Mouse (Mus musculus) liver, embryonic 15.5 days (tissue): ENCODE results near the gene Rbm34. TPM values are rescaled to one million over a fixed set of nuclear protein-coding genes. Genes with fewer than 3 reads are reported as not detected.
A peak's percentile ranks its signal among the peaks of the same experiment; 100 is the strongest.

Experiments used
- ATAC-seq: fragments of 200-750 bp; cut with Nextera tagmentation; 2 replicates; pipeline ENCODE4 v1.8.0; 2017; ENCODE audit warnings: moderate number of reproducible peaks, mild to moderate bottlenecking, moderate library complexity; ENCODE audit not compliant: insufficient read depth
- H3K27ac ChIP-seq: fragments of 300-500 bp; sonication (generic); replicated peaks from 2 replicates; pipeline ENCODE4 v1.5.1; 2015; ENCODE audit warnings: mild to moderate bottlenecking, inconsistent platforms
- H3K27me3 ChIP-seq: fragments of 300-500 bp; sonication (generic); 2 replicates; pipeline ENCODE4 v1.6.1; 2015; ENCODE audit warnings: mild to moderate bottlenecking, inconsistent platforms
- H3K36me3 ChIP-seq: fragments of 300-500 bp; sonication (generic); replicated peaks from 2 replicates; pipeline ENCODE4 v1.6.1; 2015; ENCODE audit warnings: moderate library complexity, mild to moderate bottlenecking, inconsistent platforms
- H3K4me1 ChIP-seq: fragments of 300-500 bp; sonication (generic); replicated peaks from 2 replicates; pipeline ENCODE4 v1.6.1; 2015; ENCODE audit warnings: inconsistent platforms
- H3K4me2 ChIP-seq: fragments of 300-500 bp; sonication (generic); 2 replicates; pipeline ENCODE4 v1.6.1; 2015; ENCODE audit warnings: moderate library complexity, mild to moderate bottlenecking, inconsistent platforms
- H3K4me3 ChIP-seq: fragments of 300-500 bp; sonication (generic); replicated peaks from 2 replicates; pipeline ENCODE4 v1.5.1; 2015; ENCODE audit warnings: mild to moderate bottlenecking, inconsistent platforms
- H3K9ac ChIP-seq: fragments of 300-500 bp; sonication (generic); 2 replicates; pipeline ENCODE4 v1.6.1; 2015; ENCODE audit warnings: moderate library complexity, mild to moderate bottlenecking, inconsistent platforms
- H3K9me3 ChIP-seq: fragments of 300-500 bp; sonication (generic); replicated peaks from 2 replicates; pipeline ENCODE4 v1.6.1; 2016; ENCODE audit warnings: inconsistent platforms
- WGBS: fragments of 180-500 bp; shearing (Covaris S2); methylation state at CpG from one replicate; pipeline ENCODE4 v1.1.7; 2015; ENCODE audit warnings: mixed read lengths; ENCODE audit not compliant: insufficient replicate concordance; 5-methylcytosine and 5-hydroxymethylcytosine counted together
- polyA plus RNA-seq: library from polyadenylated mRNA; unstranded; fragments of >200 nt; fragmentation: Nextera tagmentation; extraction: Ambion mirVana; gene quantifications from 2 replicates; pipeline ENCODE4 v1.2.1, GENCODE M21; 2015

Rbm34 gene
- polyA plus RNA-seq, 1 experiment from 2014 or later, result 10.7 TPM

DNA sequence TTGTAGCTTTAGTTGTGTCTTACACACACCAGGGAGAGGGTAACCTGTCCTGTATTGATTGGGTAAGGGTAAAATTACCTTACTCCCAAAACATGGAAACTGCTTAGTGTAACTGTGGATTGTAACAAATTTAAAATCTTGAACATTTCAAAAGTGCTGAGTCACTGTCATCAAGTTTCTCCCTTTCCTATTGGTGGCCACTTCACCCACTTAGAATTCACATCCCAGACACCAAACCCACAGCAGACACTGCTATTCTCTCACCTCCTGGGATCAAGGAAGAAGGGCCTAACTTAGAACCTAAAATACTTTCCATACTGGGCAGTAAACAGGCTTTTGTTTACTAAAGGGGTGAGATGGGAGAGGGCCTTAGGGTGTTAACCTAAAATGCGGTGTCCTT is 38.6 kb downstream of the Rbm34 start:
- H3K4me2 ChIP-seq, result no peak overlapping the region
- H3K9me3 ChIP-seq, result no peaks in the 10 kb centered on the region
- peaks cover 68% of the 10 kb centered on the region for H3K36me3 ChIP-seq
- H3K27me3 ChIP-seq, result no peaks in the 10 kb centered on the region
- no peak overlapping the region for H3K4me3 ChIP-seq
- no peak for ATAC-seq
- peak overlapping the region; percentile 11; the same call in 1 of the 2 replicates for H3K9ac ChIP-seq
- peak overlapping the region; percentile 38; the same call in 1 of the 2 replicates for H3K27ac ChIP-seq
- H3K4me1 ChIP-seq, result peaks cover 33% of the 10 kb centered on the region
- 91% methylated on average over 1 of the region's 1 CpGs for WGBS

DNA sequence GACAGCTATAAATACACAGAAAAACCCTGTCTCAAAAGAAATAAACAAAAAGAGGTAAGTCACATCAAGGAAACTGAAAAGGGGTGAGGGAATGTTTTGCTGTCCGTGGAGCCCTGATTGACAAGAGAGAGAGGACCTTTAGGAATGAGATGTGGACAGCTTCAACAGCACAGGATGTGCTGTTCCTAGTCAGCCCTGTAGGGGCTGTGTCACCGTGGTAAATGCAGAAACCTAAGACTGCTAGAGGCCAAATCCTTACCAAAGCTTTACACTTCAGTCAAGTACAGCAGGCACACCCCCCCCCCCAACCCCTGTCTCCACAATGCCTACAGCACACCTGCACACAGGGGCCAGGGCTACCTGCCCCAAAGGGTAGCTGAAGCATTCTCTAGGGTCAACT is 39.2 kb downstream of the Rbm34 start:
- Histone ChIP-seq H3K4me2 (no peak overlapping the region), H3K27me3 (no peaks in the 10 kb centered on the region), H3K9me3 (no peaks in the 10 kb centered on the region), H3K4me3 (no peak overlapping the region), H3K36me3 (peaks cover 63% of the 10 kb centered on the region), H3K27ac (0 out of 2 replicates have a peak overlapping the region, but pooled peaks have one; percentile 19), H3K9ac (no peak overlapping the region), H3K4me1 (peaks cover 33% of the 10 kb centered on the region)
- 28% methylated on average over 2 of the region's 2 CpGs for WGBS
- no peak for ATAC-seq

DNA sequence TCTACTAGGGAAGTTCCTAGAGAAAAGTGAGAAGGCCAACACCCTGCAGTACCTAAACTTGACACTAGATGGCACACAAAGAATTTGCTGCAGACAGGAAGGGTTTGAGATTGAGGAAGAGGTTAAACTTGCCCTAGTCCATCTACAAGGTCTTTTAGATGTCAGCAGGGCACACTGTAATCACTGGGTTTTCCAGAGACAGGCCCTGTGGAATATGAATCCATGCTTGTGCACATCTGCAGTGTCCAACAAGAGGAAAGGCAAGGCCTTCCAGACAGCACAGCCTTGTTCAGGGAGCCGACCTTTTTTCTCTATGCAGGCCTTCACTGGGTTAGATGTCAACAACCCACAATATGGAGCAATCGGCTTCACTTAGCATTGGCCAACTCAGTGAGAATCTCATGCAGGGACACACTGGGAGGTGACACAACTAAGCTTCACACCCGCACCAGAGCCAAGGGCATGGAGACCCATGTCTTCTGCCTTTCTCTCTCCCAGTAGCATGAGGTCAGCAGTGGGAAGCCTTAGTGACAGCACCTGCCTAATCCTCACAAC is 41.2 kb downstream of the Rbm34 start:
- Histone ChIP-seq H3K4me1 (peaks cover 33% of the 10 kb centered on the region), H3K9me3 (no peaks in the 10 kb centered on the region), H3K27me3 (no peaks in the 10 kb centered on the region), H3K36me3 (peaks cover 45% of the 10 kb centered on the region), H3K27ac (peak overlapping the region; percentile 46), H3K4me2 (no peak overlapping the region), H3K4me3 (no peak overlapping the region), H3K9ac (no peak overlapping the region)
- no peak; the same call in 1 of the 2 replicates for ATAC-seq
- 52% methylated on average over 3 of the region's 3 CpGs for WGBS

DNA sequence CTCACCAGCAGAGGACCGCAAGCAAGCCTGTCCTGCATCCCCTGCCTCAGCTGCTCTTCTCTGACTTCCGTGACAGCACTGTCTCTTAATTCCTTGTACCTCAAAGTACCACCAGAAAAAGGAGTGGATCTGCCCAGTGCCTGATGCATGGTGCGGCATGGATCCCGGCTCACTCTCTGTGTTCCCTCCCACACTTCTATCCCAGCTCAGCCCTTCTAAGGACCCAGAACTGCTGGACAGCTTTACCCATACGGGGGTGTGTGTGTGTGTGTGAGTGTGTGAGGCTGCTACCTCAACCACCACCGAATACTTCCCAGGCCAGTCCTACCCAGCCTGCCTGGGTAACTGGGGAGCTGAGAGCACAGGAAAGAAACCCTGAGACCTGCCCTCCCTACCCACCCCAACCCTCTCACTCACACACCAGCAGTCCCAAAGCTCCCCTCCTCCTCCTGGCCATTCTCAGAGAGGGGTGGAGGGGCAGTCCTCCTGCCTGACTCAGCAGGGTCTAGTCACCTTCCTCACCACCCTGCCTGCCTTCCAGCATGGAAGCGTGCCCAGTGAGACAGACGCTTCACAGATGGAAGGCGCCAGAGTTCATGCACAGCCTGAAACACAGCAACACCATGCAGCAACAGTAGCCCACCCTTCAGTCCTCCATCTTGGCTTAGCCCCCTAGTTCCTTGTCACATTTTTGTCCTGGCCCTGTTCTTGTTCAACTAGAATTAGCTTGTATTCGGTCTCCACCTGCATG is 41.9 kb downstream of the Rbm34 start:
- ATAC-seq, result no peak
- WGBS, result 80% methylated on average over 10 of the region's 10 CpGs
- no peak overlapping the region for H3K4me3 ChIP-seq

DNA sequence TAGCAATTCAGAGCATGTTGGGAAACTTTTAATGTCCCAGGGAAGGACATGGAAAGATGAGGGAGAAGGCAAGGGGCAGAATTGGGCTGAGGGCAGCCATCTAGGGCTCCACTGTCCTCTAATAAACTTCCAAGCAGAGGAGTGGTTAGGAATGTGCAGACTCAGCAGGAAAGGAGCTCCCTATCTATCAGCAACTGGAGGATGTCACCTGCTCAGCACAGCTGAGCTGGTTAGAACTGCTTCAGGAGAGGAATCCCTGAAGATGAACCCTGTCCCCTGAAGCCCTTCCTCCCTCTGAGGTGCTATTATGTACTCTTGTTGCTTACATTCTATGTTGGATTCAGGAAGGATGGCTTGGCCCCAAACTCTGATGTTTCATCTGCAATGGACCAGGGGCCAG is 42.8 kb downstream of the Rbm34 start:
- no peak for ATAC-seq
- no peaks in the 10 kb centered on the region for H3K27me3 ChIP-seq
- peaks cover 32% of the 10 kb centered on the region for H3K36me3 ChIP-seq
- no peak overlapping the region for H3K9ac ChIP-seq
- no peak overlapping the region for H3K27ac ChIP-seq
- H3K9me3 ChIP-seq, result no peaks in the 10 kb centered on the region
- H3K4me2 ChIP-seq, result no peak overlapping the region
- peaks cover 33% of the 10 kb centered on the region for H3K4me1 ChIP-seq
- H3K4me3 ChIP-seq, result no peak overlapping the region

More for the DNA sequence above, 41.9 kb downstream of the Rbm34 start:
- Histone ChIP-seq H3K27ac (no peak overlapping the region), H3K9ac (no peak overlapping the region), H3K9me3 (no peaks in the 10 kb centered on the region), H3K4me1 (peaks cover 33% of the 10 kb centered on the region), H3K27me3 (no peaks in the 10 kb centered on the region), H3K4me2 (no peak overlapping the region), H3K36me3 (peaks cover 41% of the 10 kb centered on the region)

DNA sequence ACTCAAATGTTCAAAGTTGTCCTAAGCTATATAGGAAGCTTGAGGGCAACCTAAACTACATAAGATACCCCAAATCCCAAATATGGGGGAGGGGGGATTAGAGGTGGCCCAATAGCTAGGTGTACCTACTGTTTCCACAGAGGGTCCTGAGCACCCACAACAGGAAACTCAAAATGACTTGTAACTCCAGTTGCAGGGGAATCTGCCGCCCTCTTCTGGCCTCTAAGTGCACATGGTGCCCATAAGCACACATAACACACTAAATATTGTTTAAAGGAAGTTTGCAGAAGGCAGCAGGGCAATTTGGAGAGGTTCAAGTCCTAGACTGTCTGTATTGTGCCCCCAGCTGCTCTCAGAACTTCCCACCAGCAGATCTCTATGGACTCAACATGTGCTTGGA is 43.8 kb downstream of the Rbm34 start:
- Histone ChIP-seq H3K9ac (no peak overlapping the region), H3K4me2 (no peak overlapping the region), H3K9me3 (no peaks in the 10 kb centered on the region), H3K27me3 (no peaks in the 10 kb centered on the region), H3K36me3 (peaks cover 22% of the 10 kb centered on the region), H3K27ac (no peak overlapping the region), H3K4me3 (no peak overlapping the region), H3K4me1 (peaks cover 26% of the 10 kb centered on the region)
- WGBS, result 29% methylated on average over 1 of the region's 1 CpGs
- ATAC-seq, result no peak

DNA sequence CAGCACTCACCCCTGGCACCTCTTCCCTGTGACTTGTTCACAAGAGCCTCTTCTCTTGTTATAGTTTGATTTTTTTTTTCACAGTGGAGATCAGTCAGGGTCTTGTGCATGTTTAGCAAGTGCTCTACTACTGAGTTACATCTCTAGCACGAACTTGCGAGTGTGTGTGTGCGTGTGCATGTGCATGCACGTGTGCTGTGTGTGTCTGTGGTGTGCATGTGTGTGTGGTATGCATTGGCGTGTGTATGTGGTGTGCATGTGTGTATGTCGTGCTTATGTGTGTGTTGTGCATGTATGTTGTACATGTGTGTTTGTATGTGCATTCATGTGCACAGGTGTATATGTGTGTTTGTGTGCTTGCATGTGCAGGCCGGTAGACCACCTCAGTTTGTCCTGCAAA is 47.9 kb downstream of the Rbm34 start:
- Histone ChIP-seq H3K4me1 (peaks cover 2% of the 10 kb centered on the region; the same call in 1 of the 2 replicates), H3K4me3 (no peak overlapping the region), H3K27ac (no peak overlapping the region), H3K9ac (no peak overlapping the region), H3K9me3 (no peaks in the 10 kb centered on the region), H3K4me2 (no peak overlapping the region), H3K27me3 (no peaks in the 10 kb centered on the region), H3K36me3 (no peaks in the 10 kb centered on the region)
- WGBS, result 77% methylated on average over 7 of the region's 7 CpGs
- no peak for ATAC-seq

DNA sequence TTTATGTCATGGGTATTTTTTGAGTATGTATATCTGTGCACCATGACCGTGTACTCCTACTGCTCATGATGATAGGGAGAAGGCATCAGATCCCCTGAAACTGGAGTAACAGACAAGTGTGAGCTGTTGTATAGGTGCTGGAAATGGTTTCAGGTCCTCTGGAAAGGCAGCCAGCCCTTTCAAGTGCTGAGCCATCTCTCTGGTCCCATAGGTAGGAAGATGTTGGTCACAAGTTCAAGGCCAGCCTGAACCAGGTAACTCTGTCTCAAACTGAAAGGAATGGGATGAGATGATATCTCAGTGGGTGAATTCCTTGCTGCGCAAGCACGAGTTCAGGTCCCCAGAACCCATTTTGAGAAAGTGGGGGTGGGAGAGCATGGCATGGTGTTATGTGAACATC is 49.4 kb downstream of the Rbm34 start:
- Histone ChIP-seq H3K9me3 (no peaks in the 10 kb centered on the region), H3K36me3 (no peaks in the 10 kb centered on the region), H3K27me3 (no peaks in the 10 kb centered on the region), H3K27ac (no peak overlapping the region), H3K4me1 (0 out of 2 replicates have a peak, but pooled peaks cover 4% of the 10 kb centered on the region), H3K4me3 (no peak overlapping the region), H3K9ac (no peak overlapping the region), H3K4me2 (no peak overlapping the region)
- no peak for ATAC-seq
- WGBS, result 74% methylated on average over 3 of the region's 3 CpGs

DNA sequence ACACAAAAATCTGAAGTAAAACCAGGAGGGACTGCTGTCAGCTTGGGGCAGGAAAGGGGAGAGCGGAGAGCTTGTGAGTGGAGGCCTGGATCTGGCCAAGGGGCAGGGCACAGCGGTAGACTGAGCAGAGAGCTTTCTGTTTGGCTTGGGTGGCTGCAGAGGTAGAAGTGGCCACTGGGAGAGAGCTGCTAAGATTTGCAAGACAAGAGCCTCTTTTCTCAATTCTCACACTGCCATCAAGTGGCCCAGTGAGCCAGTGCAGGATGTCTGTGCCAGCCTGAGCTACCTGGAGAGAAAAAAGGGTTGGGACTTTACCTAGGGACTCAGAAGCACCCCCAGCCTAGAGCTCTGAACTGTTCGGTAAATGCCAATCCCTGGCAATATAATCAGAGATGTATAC is 50.0 kb downstream of the Rbm34 start:
- 42% methylated on average over 3 of the region's 3 CpGs for WGBS
- H3K9ac ChIP-seq, result no peak overlapping the region
- H3K27me3 ChIP-seq, result no peaks in the 10 kb centered on the region
- no peak overlapping the region for H3K27ac ChIP-seq
- no peak; the same call in 1 of the 2 replicates for ATAC-seq
- H3K9me3 ChIP-seq, result no peaks in the 10 kb centered on the region
- H3K36me3 ChIP-seq, result no peaks in the 10 kb centered on the region
- H3K4me3 ChIP-seq, result no peak overlapping the region
- no peak overlapping the region for H3K4me2 ChIP-seq
- H3K4me1 ChIP-seq, result 0 out of 2 replicates have a peak, but pooled peaks cover 4% of the 10 kb centered on the region

DNA sequence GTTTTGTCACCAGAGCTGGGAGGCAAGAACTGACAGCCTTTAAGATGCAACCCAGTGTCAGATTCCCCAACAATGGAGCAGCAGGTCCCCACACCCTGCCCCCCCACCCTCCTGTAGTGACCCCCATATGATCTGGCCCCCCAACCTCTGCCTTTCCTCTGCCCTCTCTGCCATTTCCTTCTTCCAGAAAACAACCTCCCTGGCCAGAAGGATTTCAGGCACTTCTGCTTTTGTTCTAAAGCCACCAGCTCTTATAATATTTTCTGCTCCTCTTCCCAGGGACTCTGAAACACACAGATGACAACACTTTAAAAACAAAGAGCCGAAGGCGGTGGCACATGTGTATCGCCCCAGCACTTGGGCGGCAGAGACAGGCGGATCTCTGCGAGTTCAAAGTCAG is 50.5 kb downstream of the Rbm34 start:
- no peak for ATAC-seq
- Histone ChIP-seq H3K4me3 (no peak overlapping the region), H3K9ac (no peak overlapping the region), H3K27me3 (no peaks in the 10 kb centered on the region), H3K27ac (no peak overlapping the region), H3K4me1 (0 out of 2 replicates have a peak, but pooled peaks cover 4% of the 10 kb centered on the region), H3K4me2 (no peak overlapping the region), H3K9me3 (no peaks in the 10 kb centered on the region), H3K36me3 (no peaks in the 10 kb centered on the region)
- WGBS, result 52% methylated on average over 6 of the region's 6 CpGs

DNA sequence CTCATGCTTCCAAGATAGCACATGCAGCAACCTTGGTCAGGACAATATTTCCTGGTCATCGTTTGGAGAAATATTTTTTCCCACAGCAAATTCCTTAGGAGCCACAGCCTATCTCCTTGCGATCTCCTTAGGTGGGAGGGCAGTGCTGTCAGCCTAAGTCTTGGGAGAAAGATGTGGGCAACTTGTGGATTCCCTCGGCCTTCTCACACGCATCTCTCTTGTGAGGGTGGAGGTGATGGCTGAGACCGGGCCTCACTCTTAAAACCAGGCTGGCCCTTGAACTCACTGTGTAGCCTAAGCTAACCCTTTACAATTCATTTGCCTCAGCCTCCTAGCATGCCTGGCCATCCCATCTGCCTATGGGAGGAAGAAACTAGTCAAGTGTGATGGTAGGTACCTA is 51.2 kb downstream of the Rbm34 start:
- Histone ChIP-seq H3K27ac (no peak overlapping the region), H3K4me3 (no peak overlapping the region), H3K4me1 (0 out of 2 replicates have a peak, but pooled peaks cover 4% of the 10 kb centered on the region), H3K9ac (no peak overlapping the region), H3K4me2 (no peak overlapping the region), H3K27me3 (no peaks in the 10 kb centered on the region), H3K36me3 (no peaks in the 10 kb centered on the region), H3K9me3 (no peaks in the 10 kb centered on the region)
- 73% methylated on average over 5 of the region's 5 CpGs for WGBS
- ATAC-seq, result no peak
